Mouse (Mus musculus) retina, postnatal 1 day (tissue): ENCODE data around the gene Dynlt1c.
"Not testable (repeated sequence)": the region's sequence is repeated elsewhere in the genome, so short reads cannot be mapped to it uniquely, and the experiment has no call there.

Experiments
- DNase-seq: peaks from one replicate; pipeline ENCODE4 v3.0.0-alpha.2; 2012

The Dynlt1c gene

GRCm38 (mm10) chr17:6656471-6656870, 55.0 kb downstream of the Dynlt1c start:
- not testable (repeated sequence) for DNase-seq

GRCm38 (mm10) chr17:6658801-6659200, 57.3 kb downstream of the Dynlt1c start, which contains the start of gene Sytl3:
TSS of gene Sytl3 (plus strand) at chr17:6659093.
- not testable (repeated sequence) for DNase-seq
